Mouse (Mus musculus) common myeloid progenitor, adult 5-6 weeks (primary cell): ENCODE measurements around the gene Dpm2. TPM values are rescaled to one million over a fixed set of nuclear protein-coding genes. Genes with fewer than 3 reads are reported as not detected.
A peak's percentile ranks its signal among the peaks of the same experiment; 100 is the strongest.

Experiments
- ATAC-seq: replicated peaks from 2 replicates; pipeline ENCODE4 v1.8.0; 2016; ENCODE audit warnings: low read depth, mild to moderate bottlenecking, moderate TSS enrichment, inconsistent platforms; ENCODE audit not compliant: poor library complexity, severe bottlenecking
- total RNA-seq: library from RNA; stranded (forward); fragments of 200-1000, 187-1606 nt; gene quantifications from 2 replicates; pipeline ENCODE4 v1.2.3, GENCODE M21; 2017

Dpm2 gene
- total RNA-seq, 1 experiment from 2014 or later: 37.1 TPM

- ATAC-seq: no peak
Measured at GRCm38 (mm10) chr2:32578146-32579046, 7.7 kb downstream of the Dpm2 start.

GRCm38 (mm10) chr2:32581450-32582095 lies 10.9 kb downstream of the Dpm2 start:
- ATAC-seq: 0 out of 2 replicates have a peak, but pooled peaks have one; percentile 17

GRCm38 (mm10) chr2:32582830-32583799 lies 12.5 kb downstream of the Dpm2 start:
- peak; percentile 75 for ATAC-seq

- no peak for ATAC-seq
Measured at GRCm38 (mm10) chr2:32585149-32585714, 14.6 kb downstream of the Dpm2 start.

- peak; percentile 69 for ATAC-seq
Measured at GRCm38 (mm10) chr2:32586871-32587351, 16.3 kb downstream of the Dpm2 start, which contains the start of gene St6galnac4. Gene St6galnac4 (plus strand): TSS chr2:32587095.

GRCm38 (mm10) chr2:32587731-32588321 lies 17.2 kb downstream of the Dpm2 start:
- peak; percentile 42 for ATAC-seq

- ATAC-seq: no peak
Measured at GRCm38 (mm10) chr2:32589213-32589795, 18.6 kb downstream of the Dpm2 start.

GRCm38 (mm10) chr2:32590224-32590623 lies 19.6 kb downstream of the Dpm2 start:
- ATAC-seq: no peak

- ATAC-seq: no peak
Measured at GRCm38 (mm10) chr2:32591249-32591648, 20.6 kb downstream of the Dpm2 start.

GRCm38 (mm10) chr2:32596725-32597124 lies 26.1 kb downstream of the Dpm2 start:
- no peak for ATAC-seq

GRCm38 (mm10) chr2:32597248-32597647 lies 26.6 kb downstream of the Dpm2 start:
- ATAC-seq: no peak

GRCm38 (mm10) chr2:32597699-32598098 lies 27.0 kb downstream of the Dpm2 start:
- no peak for ATAC-seq

GRCm38 (mm10) chr2:32598506-32598905 lies 27.8 kb downstream of the Dpm2 start:
- no peak for ATAC-seq

- no peak for ATAC-seq
Measured at GRCm38 (mm10) chr2:32599409-32599808, 28.8 kb downstream of the Dpm2 start, which contains the start of gene St6galnac6. Gene St6galnac6 (plus strand): TSS chr2:32599709.

GRCm38 (mm10) chr2:32601417-32602065 lies 30.9 kb downstream of the Dpm2 start:
- ATAC-seq: peak; percentile 28; the same call in 1 of the 2 replicates

- peak; percentile 67 for ATAC-seq
Measured at GRCm38 (mm10) chr2:32602600-32603054, 32.0 kb downstream of the Dpm2 start.

GRCm38 (mm10) chr2:32604631-32605030 lies 34.0 kb downstream of the Dpm2 start:
- no peak for ATAC-seq
